Mouse (Mus musculus) heart, postnatal 0 days (tissue): ENCODE results near the gene Htra2. TPM values are rescaled to one million over a fixed set of nuclear protein-coding genes. Genes with fewer than 3 reads are reported as not detected.

Experiments used
- ATAC-seq: fragments of 200-750 bp; cut with Nextera tagmentation; 2 replicates; pipeline ENCODE4 v1.8.0; 2017; ENCODE audit warnings: low read depth, moderate number of reproducible peaks, moderate library complexity; ENCODE audit not compliant: insufficient read depth
- DNase-seq: peaks from one replicate; pipeline ENCODE4 v3.0.0-alpha.2; 2016; ENCODE audit warnings: low spot score
- H3K27ac ChIP-seq: fragments of 300-500 bp; sonication (generic); 2 replicates; pipeline ENCODE4 v1.5.1; 2014; ENCODE audit warnings: low read depth, mild to moderate bottlenecking
- H3K27me3 ChIP-seq: fragments of 300-500 bp; sonication (generic); 2 replicates; pipeline ENCODE4 v1.6.1; 2014; ENCODE audit warnings: low read length, mixed read lengths; ENCODE audit not compliant: control insufficient read depth, insufficient read depth
- H3K36me3 ChIP-seq: fragments of 300-500 bp; sonication (generic); replicated peaks from 2 replicates; pipeline ENCODE4 v1.6.1; 2014; ENCODE audit warnings: low read length, mixed read lengths; ENCODE audit not compliant: control insufficient read depth, insufficient read depth
- H3K4me1 ChIP-seq: fragments of 300-500 bp; sonication (generic); 2 replicates; pipeline ENCODE4 v1.6.1; 2014; ENCODE audit warnings: antibody characterized with exemption; ENCODE audit not compliant: control insufficient read depth, insufficient read depth
- H3K4me2 ChIP-seq: fragments of 300-500 bp; sonication (generic); 2 replicates; pipeline ENCODE4 v1.6.1; 2014; ENCODE audit warnings: low read depth, mild to moderate bottlenecking, low read length, moderate library complexity
- H3K4me3 ChIP-seq: fragments of 300-500 bp; sonication (generic); 2 replicates; pipeline ENCODE4 v1.5.1; 2014; ENCODE audit warnings: low read depth, low read length
- H3K9ac ChIP-seq: fragments of 300-500 bp; sonication (generic); replicated peaks from 2 replicates; pipeline ENCODE4 v1.6.1; 2014; ENCODE audit warnings: low read depth, low read length, mixed read lengths
- H3K9me3 ChIP-seq: fragments of 300-500 bp; sonication (generic); replicated peaks from 2 replicates; pipeline ENCODE4 v1.6.1; 2016; ENCODE audit warnings: low read length; ENCODE audit not compliant: control insufficient read depth
- CTCF ChIP-seq: IDR thresholded peaks from 2 replicates; pipeline ENCODE4 v1.5.1; 2016; ENCODE audit warnings: antibody characterized with exemption, control low read depth, low read depth
- EP300 ChIP-seq: IDR thresholded peaks from 2 replicates; pipeline ENCODE4 v1.6.1; 2016; ENCODE audit warnings: antibody characterized with exemption, low read depth
- WGBS: fragments of 180-500 bp; shearing (Covaris S2); extraction: QIAGEN DNeasy Blood & Tissue Kit; methylation state at CpG from one replicate; pipeline ENCODE4 v1.1.7; 2014; 5-methylcytosine and 5-hydroxymethylcytosine counted together
- microRNA counts: library from miRNA; unstranded; fragments of <30 nt; microRNA quantifications from one replicate; lab custom pipeline; 2015
- microRNA-seq: library from miRNA; unstranded; fragments of <30 nt; microRNA quantifications from one replicate; pipeline ENCODE4, GENCODE M21; 2016
- polyA plus RNA-seq: library from polyadenylated mRNA; unstranded; fragments of >200 nt; fragmentation: Nextera tagmentation; extraction: Ambion mirVana; gene quantifications from 2 replicates; pipeline ENCODE4 v1.2.1, GENCODE M21; 2015
- total RNA-seq: library from RNA; depleted of rRNA; stranded (reverse); fragments of >200 nt; gene quantifications from 2 replicates; pipeline ENCODE4 v1.2.3, GENCODE M21; 2014; ENCODE audit warnings: low replicate concordance; rRNA removed

Htra2 gene
- total and polyA plus RNA-seq, 2 experiments from 2014 or later: 50.3 to 61.9 TPM

GRCm38 (mm10) chr6:83003082-83003481, 52.0 kb downstream of the Htra2 start:
- no peak overlapping the region for H3K9ac ChIP-seq
- TF ChIP-seq EP300 (no peak), CTCF (no peak)
- no peak for ATAC-seq
- no peak for DNase-seq
- H3K4me3 ChIP-seq: no peak overlapping the region
- H3K9me3 ChIP-seq: no peaks in the 10 kb centered on the region
- H3K27me3 ChIP-seq: no peaks in the 10 kb centered on the region
- peaks cover 12% of the 10 kb centered on the region for H3K4me1 ChIP-seq
- no peaks in the 10 kb centered on the region for H3K36me3 ChIP-seq
- H3K4me2 ChIP-seq: no peak overlapping the region
- H3K27ac ChIP-seq: no peak overlapping the region
- 96% methylated on average over 1 of the region's 1 CpGs for WGBS

MicroRNA genes within 50 kb of the gene (microRNA counts, 519-probe panel; counts per million panel counts)
- microRNA mmu-miR-3470a+mmu-miR-3470b (lab: Ali Mortazavi, UCI): not detected

Small RNAs within 50 kb of the gene (microRNA-seq; reads per million reads assigned to microRNA genes)
- gene Mir3470a (not detected), gene Mir7040 (not detected)

Other genes with a start within 250 kb of the Htra2 start
- not detected in 2 replicates for gene Sema4f, start 115.5 kb downstream of the Htra2 start, total RNA-seq
- 0.04 TPM in 1 of 2 replicates, not detected in the other for gene Sema4f, start 115.5 kb downstream of the Htra2 start, polyA plus RNA-seq
- gene M1ap, start 108.4 kb downstream of the Htra2 start, total RNA-seq: 0.39 TPM in 1 of 2 replicates, not detected in the other
- 0.59 and 0.75 TPM in 2 replicates for gene M1ap, start 108.4 kb downstream of the Htra2 start, polyA plus RNA-seq
- gene Dok1, start 21.8 kb downstream of the Htra2 start, total RNA-seq: 9.2 and 11.5 TPM in 2 replicates
- 6.1 and 6.3 TPM in 2 replicates for gene Dok1, start 21.8 kb downstream of the Htra2 start, polyA plus RNA-seq
- 9.0 and 9.8 TPM in 2 replicates for gene Loxl3, start 21.1 kb downstream of the Htra2 start, total RNA-seq
- gene Loxl3, start 21.1 kb downstream of the Htra2 start, polyA plus RNA-seq: 3.8 and 4.3 TPM in 2 replicates
- gene Aup1, start 752 bp downstream of the Htra2 start, total RNA-seq: 156 and 219 TPM in 2 replicates
- gene Aup1, start 752 bp downstream of the Htra2 start, polyA plus RNA-seq: 104 and 108 TPM in 2 replicates
- gene Dqx1, start 2.6 kb upstream of the Htra2 start, total RNA-seq: not detected in 2 replicates
- gene Dqx1, start 2.6 kb upstream of the Htra2 start, polyA plus RNA-seq: 0.08 and 0.32 TPM in 2 replicates
- gene Tlx2, start 15.0 kb upstream of the Htra2 start, total RNA-seq: not detected in 2 replicates
- not detected in 2 replicates for gene Tlx2, start 15.0 kb upstream of the Htra2 start, polyA plus RNA-seq
- 12.1 and 14.8 TPM in 2 replicates for gene Pcgf1, start 22.6 kb upstream of the Htra2 start, total RNA-seq
- gene Pcgf1, start 22.6 kb upstream of the Htra2 start, polyA plus RNA-seq: 13.2 and 14.7 TPM in 2 replicates
- not detected in 2 replicates for gene Lbx2, start 31.1 kb upstream of the Htra2 start, total RNA-seq
- 0.59 and 0.64 TPM in 2 replicates for gene Lbx2, start 31.1 kb upstream of the Htra2 start, polyA plus RNA-seq
- 0.11 and 0.97 TPM in 2 replicates for gene Ccdc142, start 46.3 kb upstream of the Htra2 start, total RNA-seq
- 1.1 and 1.6 TPM in 2 replicates for gene Ccdc142, start 46.3 kb upstream of the Htra2 start, polyA plus RNA-seq
- gene Gm42688, start 46.3 kb upstream of the Htra2 start, total RNA-seq: 2.4 and 3.4 TPM in 2 replicates
- gene Gm42688, start 46.3 kb upstream of the Htra2 start, polyA plus RNA-seq: 1.1 and 1.4 TPM in 2 replicates
- 87.9 and 156 TPM in 2 replicates for gene Mrpl53, start 53.8 kb upstream of the Htra2 start, total RNA-seq
- gene Mrpl53, start 53.8 kb upstream of the Htra2 start, polyA plus RNA-seq: 242 and 247 TPM in 2 replicates
- gene Mogs, start 60.2 kb upstream of the Htra2 start, total RNA-seq: 27.5 and 28.1 TPM in 2 replicates
- gene Mogs, start 60.2 kb upstream of the Htra2 start, polyA plus RNA-seq: 7.9 and 9.4 TPM in 2 replicates
- gene Wbp1, start 66.3 kb upstream of the Htra2 start, total RNA-seq: 151 and 186 TPM in 2 replicates
- gene Wbp1, start 66.3 kb upstream of the Htra2 start, polyA plus RNA-seq: 97.5 and 98.1 TPM in 2 replicates
- 8.9 and 11.6 TPM in 2 replicates for gene Ino80b, start 70.2 kb upstream of the Htra2 start, total RNA-seq
- gene Ino80b, start 70.2 kb upstream of the Htra2 start, polyA plus RNA-seq: 5.5 and 6.8 TPM in 2 replicates
- 40.0 and 45.9 TPM in 2 replicates for gene Rtkn, start 80.2 kb upstream of the Htra2 start, total RNA-seq
- 12.5 and 13.0 TPM in 2 replicates for gene Rtkn, start 80.2 kb upstream of the Htra2 start, polyA plus RNA-seq
- gene Wdr54, start 101.1 kb upstream of the Htra2 start, total RNA-seq: 1.4 and 5.5 TPM in 2 replicates
- 0.96 and 1.1 TPM in 2 replicates for gene Wdr54, start 101.1 kb upstream of the Htra2 start, polyA plus RNA-seq
- 2.0 TPM in 1 of 2 replicates, not detected in the other for gene 1700003E16Rik, start 101.1 kb upstream of the Htra2 start, total RNA-seq
- 0.20 and 0.45 TPM in 2 replicates for gene 1700003E16Rik, start 101.1 kb upstream of the Htra2 start, polyA plus RNA-seq
- 45.9 and 47.7 TPM in 2 replicates for gene Dctn1, start 110.6 kb upstream of the Htra2 start, total RNA-seq
- 48.9 and 50.8 TPM in 2 replicates for gene Dctn1, start 110.6 kb upstream of the Htra2 start, polyA plus RNA-seq
- gene Slc4a5, start 164.6 kb upstream of the Htra2 start, total RNA-seq: not detected in 2 replicates
- gene Slc4a5, start 164.6 kb upstream of the Htra2 start, polyA plus RNA-seq: 0.03 TPM in 1 of 2 replicates, not detected in the other